Mouse (Mus musculus): Measurements from ENCODE around the gene Sfxn1.

Gene Sfxn1

GRCm38 (mm10) chr13:54115779-54116178 lies 44.1 kb downstream of the Sfxn1 start:
- in situ Hi-C loops (cut with MboI; ENCODE audit: low sequenced_read_pairs): no loop called here

GRCm38 (mm10) chr13:54118355-54118754 lies 46.7 kb downstream of the Sfxn1 start:
- in situ Hi-C loops (cut with MboI; ENCODE audit: low sequenced_read_pairs): no loop called here

DNA sequence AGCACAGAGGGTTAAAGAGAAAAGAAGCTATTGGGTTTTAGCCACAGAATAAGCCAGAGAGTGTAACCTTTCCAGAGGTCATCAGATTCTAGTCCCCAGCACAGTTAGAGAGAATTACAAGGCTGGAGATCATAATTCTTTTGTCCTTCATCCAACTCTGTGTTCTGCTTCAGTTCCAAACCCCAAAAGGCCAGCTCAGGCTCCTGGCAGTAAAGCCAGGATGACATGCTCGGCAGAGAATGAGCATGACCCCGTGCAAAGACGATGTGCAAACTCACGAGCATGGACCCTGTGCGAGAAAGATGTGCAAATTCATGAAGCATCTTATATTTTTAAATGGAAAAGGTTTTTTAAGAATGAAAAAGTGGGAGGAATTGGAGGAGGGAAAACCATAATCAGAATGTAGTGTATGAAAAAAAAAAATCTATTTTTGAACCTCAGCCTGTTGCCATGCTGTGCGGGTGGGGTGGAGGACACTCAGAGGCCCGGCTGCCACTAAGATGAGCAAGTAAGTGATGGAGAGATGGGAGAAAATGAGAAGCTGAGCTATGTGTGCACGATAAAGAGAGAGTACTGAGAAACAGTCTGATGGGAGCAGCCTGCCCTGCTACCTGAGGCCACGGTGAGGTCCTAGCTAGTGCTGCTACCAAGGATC lies 66.2 kb downstream of the Sfxn1 start:
- in situ Hi-C loops (cut with MboI; ENCODE audit: low sequenced_read_pairs): no loop called here

GRCm38 (mm10) chr13:54143788-54144187 lies 72.1 kb downstream of the Sfxn1 start:
- in situ Hi-C loops (cut with MboI; ENCODE audit: low sequenced_read_pairs): no loop called here

GRCm38 (mm10) chr13:54144624-54145023 lies 73.0 kb downstream of the Sfxn1 start:
- in situ Hi-C loops (cut with MboI; ENCODE audit: low sequenced_read_pairs): no loop called here

DNA sequence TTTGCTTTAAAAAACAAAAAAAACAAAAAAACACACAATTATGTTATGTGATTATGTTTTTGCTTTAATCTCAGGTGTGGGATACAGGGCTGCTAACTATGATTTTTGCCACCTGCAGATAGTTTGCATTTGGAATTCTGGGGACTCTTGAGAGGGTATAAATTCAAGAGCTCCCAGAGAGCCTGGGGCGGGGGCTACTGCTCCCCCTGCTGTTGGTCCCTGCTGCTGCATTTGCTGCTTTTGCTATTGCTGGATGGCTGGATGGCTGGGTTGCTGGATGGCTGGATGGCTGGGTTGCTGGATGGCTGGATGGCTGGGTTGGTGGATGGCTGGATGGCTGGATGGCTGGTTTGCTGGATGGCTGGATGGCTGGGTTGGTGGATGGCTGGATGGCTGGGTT lies 75.7 kb downstream of the Sfxn1 start:
- in situ Hi-C loops (cut with MboI; ENCODE audit: low sequenced_read_pairs): no loop called here

DNA sequence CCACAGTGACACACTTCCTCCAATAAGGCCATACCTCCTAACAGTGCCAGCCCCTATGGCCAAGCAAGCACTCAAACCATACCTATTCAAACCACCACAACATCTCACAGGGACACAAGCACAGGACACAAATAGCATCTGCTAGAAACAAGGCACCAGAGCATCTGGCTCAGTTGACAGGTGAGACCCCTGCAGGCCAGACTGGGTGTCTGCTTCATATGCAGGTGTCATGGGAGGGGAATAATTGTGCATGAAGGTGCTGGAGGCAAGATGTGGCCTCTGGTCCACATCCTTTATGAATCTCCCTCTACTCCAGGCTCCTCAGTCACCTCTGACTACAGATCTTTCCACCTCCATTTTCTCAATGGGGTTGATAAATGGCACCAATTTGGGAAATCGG lies 80.8 kb downstream of the Sfxn1 start:
- in situ Hi-C loops (cut with MboI; ENCODE audit: low sequenced_read_pairs): no loop called here

GRCm38 (mm10) chr13:54152911-54153310 lies 81.2 kb downstream of the Sfxn1 start:
- in situ Hi-C loops (cut with MboI; ENCODE audit: low sequenced_read_pairs): no loop called here

- in situ Hi-C loops (cut with MboI; ENCODE audit: low sequenced_read_pairs): no loop called here
These were observed 82.1 kb downstream of the Sfxn1 start for GRCm38 (mm10) chr13:54153672-54154218.

GRCm38 (mm10) chr13:54155822-54156221 lies 84.2 kb downstream of the Sfxn1 start:
- in situ Hi-C loops (cut with MboI; ENCODE audit: low sequenced_read_pairs): no loop called here

Measured in CH12F3 (cell line).